Comparison of ENCODE assay signal across 31 mouse cellular contexts in genomic region chr13:24448578-24448977, GRCm38 (mm10).
"Had no signal": no experiment of that assay in that cellular context is flagged by ENCODE, and none has a peak within 500 bp of the region (broad histone marks: within the 10 kb centered on the region; RNA-seq: fewer than 3 reads in every experiment).

No protein-coding gene starts in this region.

- H3K36me3 ChIP-seq: limb, embryonic 10.5 days; limb, embryonic 12.5 days; limb, embryonic 13.5 days; limb, embryonic 15.5 days; liver, embryonic 12.5 days; liver, embryonic 13.5 days; liver, embryonic 15.5 days; lung, embryonic 15.5 days; midbrain, embryonic 10.5 days; midbrain, embryonic 12.5 days; midbrain, embryonic 13.5 days; midbrain, embryonic 15.5 days had no signal

- H3K27ac ChIP-seq: limb, embryonic 10.5 days; limb, embryonic 12.5 days; limb, embryonic 13.5 days; limb, embryonic 15.5 days; liver, embryonic 12.5 days; liver, embryonic 13.5 days; liver, embryonic 14.5 days; liver, embryonic 15.5 days; lung, embryonic 15.5 days; macrophage; midbrain, embryonic 10.5 days; midbrain, embryonic 12.5 days; midbrain, embryonic 13.5 days; midbrain, embryonic 15.5 days had no signal

- H3K4me3 ChIP-seq: limb, embryonic 10.5 days; limb, embryonic 12.5 days; limb, embryonic 13.5 days; limb, embryonic 15.5 days; liver, embryonic 12.5 days; liver, embryonic 13.5 days; liver, embryonic 15.5 days; lung, embryonic 15.5 days; megakaryocyte, embryonic 14.5 days; midbrain, embryonic 10.5 days; midbrain, embryonic 12.5 days; midbrain, embryonic 13.5 days; midbrain, embryonic 15.5 days; myocyte had no signal

- ATAC-seq: liver, embryonic 12.5 days; liver, postnatal 0 days; lung, postnatal 0 days; midbrain, embryonic 13.5 days; midbrain, embryonic 15.5 days; midbrain, embryonic 16.5 days had no signal

- DNase-seq: left cerebral cortex, postnatal 4 days; liver; liver, embryonic 13.5 days; liver, postnatal 0 days; lung, adult 18-20 months; lung, adult 2 months; lung, embryonic 14.5 days; lung, postnatal 10 days; lung, postnatal 14 days; lung, postnatal 36 days; lung, postnatal 4 days; midbrain, embryonic 14.5 days had no signal

- H3K4me2 ChIP-seq: limb, embryonic 12.5 days; limb, embryonic 13.5 days; limb, embryonic 15.5 days; liver, embryonic 11.5 days; liver, embryonic 12.5 days; liver, embryonic 13.5 days; liver, embryonic 15.5 days; lung, embryonic 14.5 days; lung, embryonic 15.5 days; midbrain, embryonic 11.5 days; midbrain, embryonic 12.5 days; midbrain, embryonic 13.5 days; midbrain, embryonic 15.5 days had no signal

- H3K9me3 ChIP-seq: limb, embryonic 10.5 days; limb, embryonic 12.5 days; limb, embryonic 13.5 days; limb, embryonic 15.5 days; liver, embryonic 12.5 days; liver, embryonic 13.5 days; liver, embryonic 15.5 days; lung, embryonic 15.5 days; megakaryocyte, embryonic 14.5 days; midbrain, embryonic 10.5 days; midbrain, embryonic 12.5 days; midbrain, embryonic 13.5 days; midbrain, embryonic 15.5 days had no signal

- H3K4me1 ChIP-seq: limb, embryonic 12.5 days; limb, embryonic 13.5 days; limb, embryonic 15.5 days; midbrain, embryonic 10.5 days; midbrain, embryonic 12.5 days; midbrain, embryonic 13.5 days; midbrain, embryonic 15.5 days had no signal

- H3K27me3 ChIP-seq: limb, embryonic 15.5 days; liver, embryonic 12.5 days; liver, embryonic 13.5 days; liver, embryonic 15.5 days; lung, embryonic 15.5 days; megakaryocyte, embryonic 14.5 days; midbrain, embryonic 12.5 days; midbrain, embryonic 13.5 days; midbrain, embryonic 15.5 days had no signal

- H3K9ac ChIP-seq: limb, embryonic 12.5 days; limb, embryonic 13.5 days; limb, embryonic 15.5 days; liver, embryonic 12.5 days; liver, embryonic 13.5 days; liver, embryonic 14.5 days; liver, embryonic 15.5 days; liver, postnatal 0 days; lung, embryonic 14.5 days; lung, embryonic 15.5 days; midbrain, embryonic 12.5 days; midbrain, embryonic 13.5 days; midbrain, embryonic 15.5 days had no signal
